Mouse (Mus musculus): Measurements from ENCODE around the gene Slc29a2.

- TF ChIP-seq GATA1 (IDR thresholded peaks at IDR 0.05; ENCODE audit: borderline replicate concordance, low read length) (no peak), FLI1 (IDR thresholded peaks at IDR 0.05; ENCODE audit: low read length) (no peak)
These were observed 34.0 kb upstream of the Slc29a2 start for GRCm38 (mm10) chr19:4989434-4990255.
